Mouse (Mus musculus): ENCODE measurements around the gene Nos1ap. TPM values are rescaled to one million over a fixed set of nuclear protein-coding genes. Genes with fewer than 3 reads are reported as not detected.

Nos1ap gene
- total RNA-seq, 2 experiments from 2014 or later, result 204 to 213 TPM

DNA sequence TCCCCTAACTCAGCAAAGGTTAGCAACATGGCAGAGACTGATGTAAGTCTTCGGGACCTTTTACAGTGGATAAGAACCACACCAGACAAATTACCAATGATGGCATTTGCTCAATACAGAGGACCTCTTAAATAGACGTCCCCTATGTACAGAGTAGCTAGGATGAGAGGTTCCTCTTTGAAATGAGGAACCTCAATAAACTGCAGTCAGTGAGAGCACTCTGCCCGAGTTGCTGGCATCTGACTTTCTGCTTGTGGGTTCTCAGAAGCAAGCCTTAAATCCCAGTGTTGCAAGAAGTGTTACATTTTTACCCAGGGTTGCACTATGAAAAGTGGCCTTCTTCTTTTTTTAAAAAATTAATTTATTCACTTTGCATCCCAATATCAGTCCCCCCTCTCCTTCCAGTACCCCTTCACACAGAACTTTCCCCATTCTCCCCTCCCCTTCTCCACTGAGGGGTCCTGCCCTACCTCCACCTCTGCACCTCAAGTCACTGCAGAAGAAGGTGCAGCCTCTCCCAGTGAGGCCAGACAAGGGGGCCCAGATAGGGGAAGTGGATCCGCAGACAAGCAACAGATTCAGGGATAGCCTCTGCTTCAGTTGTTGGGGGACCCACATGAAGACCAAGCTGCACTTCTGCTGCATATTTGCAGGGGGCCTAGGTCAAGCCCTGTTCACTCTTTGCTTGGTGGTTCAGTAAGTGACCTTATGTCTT, 307.1 kb downstream of the Nos1ap start:
- DNase-seq, result no peak

DNA sequence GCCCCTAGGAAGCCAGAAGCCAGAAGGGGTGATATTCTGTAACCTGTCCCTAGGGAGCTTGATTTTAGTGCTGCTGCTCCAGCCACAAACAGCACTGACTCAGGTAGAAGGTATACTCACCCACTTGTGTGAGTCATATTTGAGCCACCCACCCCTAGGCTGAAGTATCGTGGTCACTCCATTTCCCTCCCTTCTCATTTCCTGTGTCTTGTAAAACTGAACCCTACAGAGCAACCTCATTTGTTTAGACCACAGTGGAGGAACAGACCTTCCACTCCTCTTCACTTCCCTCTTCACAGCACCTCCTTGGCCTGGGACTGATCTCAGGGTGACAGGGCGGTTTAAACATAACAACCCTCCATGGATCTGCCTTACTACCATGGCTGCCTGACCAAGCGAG, 312.6 kb downstream of the Nos1ap start, which contains the start of gene Sh2d1b1:
TSS of gene Sh2d1b1 (plus strand) at position 305 of the 400 bp plus-strand sequence.
- DNase-seq, result no peak

DNA sequence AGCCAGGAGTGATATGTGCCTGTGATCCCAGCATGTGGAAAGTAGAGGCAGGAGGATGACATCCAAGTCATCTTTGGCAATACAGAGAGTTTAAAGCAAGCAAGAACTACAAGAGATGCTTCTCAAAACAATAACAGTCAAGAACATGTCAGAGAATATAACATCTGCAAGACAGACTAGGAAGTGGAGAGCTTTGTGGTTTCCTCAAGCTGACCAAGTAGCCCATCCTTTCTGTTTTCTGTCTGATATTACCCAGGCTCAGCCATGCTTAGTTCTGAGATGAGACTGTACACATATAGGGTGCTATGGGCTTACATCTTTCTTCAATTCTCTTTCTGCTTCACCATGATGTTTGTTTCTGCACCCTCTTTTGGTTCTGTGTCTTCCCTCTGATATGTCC, 316.4 kb downstream of the Nos1ap start:
- DNase-seq, result no peak

DNA sequence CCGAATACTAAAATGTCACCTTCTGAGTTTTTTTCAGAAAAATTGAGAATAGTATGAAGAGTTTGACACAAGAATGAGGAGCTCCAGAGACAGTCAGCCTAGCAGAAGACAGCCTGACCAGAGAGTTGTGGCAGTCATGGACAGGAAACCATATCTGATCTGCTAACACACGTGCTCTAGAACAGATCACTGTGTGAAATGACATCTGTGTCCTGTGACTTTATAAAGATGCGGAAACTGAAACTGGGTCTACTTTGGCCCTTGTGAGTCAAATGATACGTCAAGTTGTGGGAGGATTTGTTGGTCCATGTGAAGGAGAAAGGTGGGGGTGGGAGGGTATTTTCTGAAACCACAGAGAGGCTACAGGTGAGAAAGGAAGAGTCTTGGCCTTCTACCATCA, 319.0 kb downstream of the Nos1ap start:
- no peak for DNase-seq

DNA sequence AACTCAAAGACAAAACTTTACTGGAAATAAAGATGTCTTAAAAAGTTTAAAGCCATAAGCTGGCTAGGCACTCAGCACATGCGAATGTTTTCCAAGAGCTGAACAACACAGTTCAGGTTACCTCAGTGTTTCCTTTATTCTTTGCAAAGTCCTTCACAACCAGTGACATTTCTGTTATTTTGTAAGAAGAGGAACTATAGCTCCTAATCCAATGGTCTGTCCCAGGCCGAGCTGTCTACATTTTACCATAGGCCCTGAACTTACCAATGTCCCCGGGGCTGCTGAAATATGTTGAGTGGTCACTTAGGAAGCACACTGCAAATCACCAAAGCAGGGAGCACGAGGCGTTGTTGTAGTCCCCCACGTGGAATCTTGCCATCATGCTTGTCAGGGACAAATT, 319.4 kb downstream of the Nos1ap start:
- no peak for DNase-seq

DNA sequence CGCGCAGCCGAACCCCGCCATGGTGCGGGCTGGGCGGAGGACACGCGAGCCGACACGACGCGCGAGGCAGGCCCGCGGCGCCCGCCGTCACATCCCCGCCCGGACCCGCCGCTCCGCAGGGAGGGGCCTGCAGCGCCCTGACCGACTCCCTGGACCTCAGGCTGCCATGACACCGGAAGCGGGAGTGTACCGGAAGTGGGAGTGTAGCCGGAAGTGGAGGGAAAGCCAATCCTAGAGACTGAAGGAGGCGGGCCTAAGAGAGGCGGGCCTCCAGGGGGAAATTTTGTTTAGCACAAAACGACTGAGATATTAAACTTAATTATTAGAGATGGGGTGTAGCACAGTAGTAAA, 334.1 kb downstream of the Nos1ap start:
- DNase-seq, result peak; percentile 86

DNA sequence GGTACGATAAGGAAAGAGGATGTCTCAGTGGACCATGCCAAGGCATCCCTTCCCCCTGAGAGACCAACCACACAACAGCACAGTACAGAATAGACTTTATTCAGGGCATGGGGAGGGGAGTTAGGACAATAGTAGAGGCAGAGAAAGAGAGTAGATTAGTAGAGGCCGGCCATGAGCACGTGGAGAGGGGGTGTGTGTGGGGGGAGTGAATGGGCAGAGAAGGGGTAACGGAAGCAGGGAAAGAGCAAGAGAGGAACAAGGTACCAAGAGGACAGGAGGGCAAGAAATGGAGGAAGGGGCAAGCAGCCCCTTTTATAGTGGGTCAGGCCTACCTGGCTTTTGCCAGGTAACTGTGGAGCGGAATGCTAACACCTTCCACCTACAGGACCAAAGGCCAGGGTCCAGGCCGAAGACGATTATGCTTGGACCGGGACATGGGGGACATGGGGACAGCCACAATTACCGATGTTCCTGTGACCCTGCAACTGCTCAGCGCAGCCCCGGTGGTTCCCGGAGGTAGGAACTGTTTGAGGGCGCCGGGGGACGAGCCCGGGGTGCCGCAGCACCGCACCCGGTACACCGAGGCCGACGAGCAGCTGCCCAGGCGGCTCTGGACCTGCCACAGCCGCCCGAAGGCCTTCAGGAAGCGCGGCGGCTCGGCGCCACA, 334.6 kb downstream of the Nos1ap start:
- DNase-seq, result peak in 1 of 2 experiments; percentile 4

Other genes with a start within 250 kb of the Nos1ap start
- 10 to 100 TPM; 40.6 to 52.9 TPM for gene Olfml2b, start 54.7 kb upstream of the Nos1ap start, total RNA-seq (2021)